Mouse (Mus musculus): Measurements from ENCODE around the gene St5. TPM values are rescaled to one million over a fixed set of nuclear protein-coding genes. Genes with fewer than 3 reads are reported as not detected.

The St5 gene
- total and polyA plus RNA-seq, 3 experiments: 2.6 to 3.4 TPM; not detected in 1

DNA sequence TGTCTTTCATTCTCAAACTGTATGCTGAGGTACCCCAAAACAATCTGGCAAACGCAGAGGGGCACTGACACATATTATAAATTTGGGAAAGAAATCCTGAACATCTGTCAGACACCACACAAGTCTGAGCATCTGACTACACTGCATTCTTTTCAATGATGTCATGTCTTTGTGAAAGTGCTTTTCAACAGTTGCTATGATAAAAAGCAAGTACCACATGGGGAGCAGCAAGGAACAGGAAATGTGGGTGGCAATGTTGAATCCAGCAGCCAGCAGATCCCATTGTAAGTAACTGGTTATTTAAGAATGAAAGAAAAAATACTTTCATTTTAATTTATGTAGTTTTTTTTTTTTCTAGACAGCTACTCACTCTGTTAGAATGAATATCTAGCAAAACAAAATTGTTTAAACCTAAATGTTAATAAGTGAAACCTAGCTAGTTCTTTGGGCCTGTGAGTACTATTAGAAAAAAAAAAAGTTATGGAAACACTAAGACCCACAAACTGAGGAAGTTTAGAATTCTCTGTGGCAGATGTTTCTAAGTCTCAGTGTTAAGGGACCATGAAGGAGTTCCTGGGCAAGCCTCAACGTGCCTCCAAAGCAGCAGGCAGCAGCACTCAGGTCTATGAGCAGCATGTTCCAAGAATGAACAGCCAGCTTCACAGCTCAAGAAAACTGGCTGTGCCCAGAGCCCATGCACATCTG, 124.4 kb downstream of the St5 start:
- Histone ChIP-seq H3K27ac (ENCODE audit: control insufficient read depth, low read depth, low read length) (no peak overlapping the region), H3K79me2 (ENCODE audit: control insufficient read depth, insufficient read depth, low read length, poor library complexity) (no peaks in the 10 kb centered on the region), H3K27me3 (ENCODE audit: control insufficient read depth in 1 of 2, insufficient read depth in 2 of 2, low read length in 2 of 2) (no peaks in the 10 kb centered on the region), H3K4me1 (ENCODE audit: control insufficient read depth in 1 of 2, insufficient read depth in 2 of 2, low read length in 2 of 2) (no peaks in the 10 kb centered on the region), H3K9ac (ENCODE audit: control insufficient read depth, low read depth, low read length, poor library complexity, severe bottlenecking) (no peak overlapping the region), H3K4me3 (ENCODE audit: control insufficient read depth in 1 of 2, insufficient read depth in 1 of 2, low read depth in 2 of 2, low read length in 2 of 2) (no peak overlapping the region), H3K36me3 (ENCODE audit: control insufficient read depth in 1 of 2, insufficient read depth in 2 of 2, low read length in 2 of 2) (no peaks in the 10 kb centered on the region), H3K9me3 (replicated peaks; ENCODE audit: insufficient read depth, low read length) (no peaks in the 10 kb centered on the region)
- no peak for TF ChIP-seq MXI1 (IDR thresholded peaks at IDR 0.05; ENCODE audit: low read depth, low read length)
- TF ChIP-seq USF2 (IDR thresholded peaks at IDR 0.05; ENCODE audit: borderline replicate concordance in 1 of 2, insufficient read depth in 1 of 2, low read depth in 1 of 2, low read length in 2 of 2): no peak
- no peak for TF ChIP-seq CHD1 (IDR thresholded peaks at IDR 0.05; ENCODE audit: low read depth, low read length)
- TF ChIP-seq TAL1 (IDR thresholded peaks at IDR 0.05; ENCODE audit: low read length): no peak
- no peak for TF ChIP-seq EP300 (IDR thresholded peaks at IDR 0.05; ENCODE audit: low read depth in 1 of 2, low read length in 2 of 2)
- no peak for TF ChIP-seq UBTF (IDR thresholded peaks at IDR 0.05; ENCODE audit: borderline replicate concordance, insufficient read depth, low read depth, low read length)
- no peak for TF ChIP-seq NRF1 (IDR thresholded peaks at IDR 0.05; ENCODE audit: insufficient read depth, low read depth, low read length, poor library complexity, severe bottlenecking)
- TF ChIP-seq NELFE (IDR thresholded peaks at IDR 0.05; ENCODE audit: low read depth, low read length): no peak
- no peak for TF ChIP-seq RCOR1 (IDR thresholded peaks at IDR 0.05; ENCODE audit: low read depth, low read length)
- no peak for TF ChIP-seq MEF2A (IDR thresholded peaks at IDR 0.05; ENCODE audit: extremely low read depth, insufficient replicate concordance, low read depth, low read length, poor library complexity, severe bottlenecking)
- no peak for TF ChIP-seq ZMIZ1 (IDR thresholded peaks at IDR 0.05; ENCODE audit: low read depth, low read length)
- no peak for TF ChIP-seq ETS1 (IDR thresholded peaks at IDR 0.05; ENCODE audit: low read depth, low read length)
- TF ChIP-seq JUND (IDR thresholded peaks at IDR 0.05; ENCODE audit: low read depth, low read length): no peak
- no peak for TF ChIP-seq HCFC1 (IDR thresholded peaks at IDR 0.05; ENCODE audit: low read depth, low read length)
- TF ChIP-seq MAFK (IDR thresholded peaks at IDR 0.05; ENCODE audit: borderline replicate concordance, low read depth, low read length): no peak
- no peak for TF ChIP-seq MYC (IDR thresholded peaks at IDR 0.05; ENCODE audit: low read depth, low read length)
- no peak for TF ChIP-seq USF1 (IDR thresholded peaks at IDR 0.05; ENCODE audit: low read depth, low read length)
- TF ChIP-seq SIN3A (IDR thresholded peaks at IDR 0.05; ENCODE audit: low read length): no peak
- no peak for TF ChIP-seq MAX (IDR thresholded peaks at IDR 0.05; ENCODE audit: low read length)
- DNase-seq (ENCODE audit: low read depth, low spot score): no peak
